Mouse (Mus musculus) cerebral cortex, adult 2 months (tissue): Measurements from ENCODE around the gene Prph.

Source experiments
- WGBS: fragments of 180-500 bp; shearing (Covaris S2); methylation state at CpG from one replicate; pipeline ENCODE4 v1.1.7; 2018; 5-methylcytosine and 5-hydroxymethylcytosine counted together

Gene Prph

GRCm38 (mm10) chr15:99097840-99098492 is 43.0 kb downstream of the Prph start:
- WGBS = 1% methylated on average over 39 of the region's 39 CpGs

GRCm38 (mm10) chr15:99098493-99098861 is 43.5 kb downstream of the Prph start:
- 5% methylated on average over 9 of the region's 9 CpGs for WGBS

- WGBS = 5% methylated on average over 15 of the region's 15 CpGs
Measured at GRCm38 (mm10) chr15:99099139-99099556, 44.2 kb downstream of the Prph start.

GRCm38 (mm10) chr15:99099984-99100383 is 45.0 kb downstream of the Prph start:
- WGBS = 63% methylated on average over 3 of the region's 3 CpGs

GRCm38 (mm10) chr15:99105238-99105637 is 50.3 kb downstream of the Prph start:
- WGBS = 81% methylated on average over 7 of the region's 7 CpGs

- WGBS = 92% methylated on average over 3 of the region's 3 CpGs
Measured at GRCm38 (mm10) chr15:99107866-99108265, 52.9 kb downstream of the Prph start.
